Mouse (Mus musculus) cerebellum, adult 11-12 months (tissue): Measurements from ENCODE around the gene G2e3.

Source experiments
- DNase-seq: peaks from one replicate; pipeline ENCODE4 v3.0.0; 2022

The G2e3 gene

GRCm38 (mm10) chr12:51347988-51348697, at the start of gene G2e3:
TSS of gene G2e3 (plus strand) at chr12:51348061.
- peak; percentile 86 for DNase-seq

GRCm38 (mm10) chr12:51323604-51324003, 24.3 kb upstream of the G2e3 start:
- no peak for DNase-seq

GRCm38 (mm10) chr12:51326819-51327218, 21.0 kb upstream of the G2e3 start:
- no peak for DNase-seq

- no peak for DNase-seq
Measured at GRCm38 (mm10) chr12:51337014-51337413, 10.8 kb upstream of the G2e3 start.

- DNase-seq: peak; percentile 11
Measured at GRCm38 (mm10) chr12:51346121-51346520, 1.7 kb upstream of the G2e3 start.

GRCm38 (mm10) chr12:51348698-51348998, 787 bp downstream of the G2e3 start:
- no peak for DNase-seq

- DNase-seq: no peak
Measured at GRCm38 (mm10) chr12:51355296-51355695, 7.4 kb downstream of the G2e3 start.

- DNase-seq: no peak
Measured at GRCm38 (mm10) chr12:51361294-51361693, 13.4 kb downstream of the G2e3 start.

GRCm38 (mm10) chr12:51362898-51363297, 15.0 kb downstream of the G2e3 start:
- DNase-seq: no peak

- no peak for DNase-seq
Measured at GRCm38 (mm10) chr12:51368504-51368903, 20.6 kb downstream of the G2e3 start.

GRCm38 (mm10) chr12:51377003-51377887, 29.4 kb downstream of the G2e3 start, which contains the start of gene Scfd1:
TSS of gene Scfd1 (plus strand) at chr12:51377510.
- DNase-seq: peak; percentile 94

- no peak for DNase-seq
Measured at GRCm38 (mm10) chr12:51377888-51378190, 30.0 kb downstream of the G2e3 start.

- DNase-seq: no peak
Measured at GRCm38 (mm10) chr12:51399871-51400270, 52.0 kb downstream of the G2e3 start.

GRCm38 (mm10) chr12:51402060-51402698, 54.3 kb downstream of the G2e3 start:
- DNase-seq: no peak

- DNase-seq: no peak
Measured at GRCm38 (mm10) chr12:51403987-51404586, 56.2 kb downstream of the G2e3 start.

GRCm38 (mm10) chr12:51411362-51411761, 63.5 kb downstream of the G2e3 start:
- DNase-seq: no peak
